Mouse (Mus musculus): ENCODE measurements around the gene Srpk1.

The Srpk1 gene

DNA sequence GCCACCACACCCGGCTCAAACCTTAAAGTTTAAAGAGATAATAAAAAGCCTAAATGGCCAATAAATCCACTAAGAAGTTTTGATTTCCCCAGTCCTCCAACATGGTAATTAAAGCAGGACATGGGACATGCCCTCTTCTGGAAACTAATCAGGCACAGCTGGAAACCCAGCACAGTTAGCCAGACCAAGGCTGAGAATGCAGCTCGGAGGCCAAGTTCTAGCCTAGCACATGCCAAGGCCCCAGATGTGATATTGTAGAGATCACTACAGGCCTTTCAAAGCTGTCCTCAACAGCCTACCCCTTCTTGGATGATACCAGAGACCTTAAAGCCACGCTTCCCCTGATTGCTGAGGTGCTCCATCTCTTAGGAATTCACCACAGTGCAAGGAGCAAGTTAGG lies 36.0 kb downstream of the Srpk1 start:
- no peak for TF ChIP-seq GATA4 (IDR thresholded peaks at IDR 0.05; ENCODE audit: insufficient replicate concordance, low read length)

DNA sequence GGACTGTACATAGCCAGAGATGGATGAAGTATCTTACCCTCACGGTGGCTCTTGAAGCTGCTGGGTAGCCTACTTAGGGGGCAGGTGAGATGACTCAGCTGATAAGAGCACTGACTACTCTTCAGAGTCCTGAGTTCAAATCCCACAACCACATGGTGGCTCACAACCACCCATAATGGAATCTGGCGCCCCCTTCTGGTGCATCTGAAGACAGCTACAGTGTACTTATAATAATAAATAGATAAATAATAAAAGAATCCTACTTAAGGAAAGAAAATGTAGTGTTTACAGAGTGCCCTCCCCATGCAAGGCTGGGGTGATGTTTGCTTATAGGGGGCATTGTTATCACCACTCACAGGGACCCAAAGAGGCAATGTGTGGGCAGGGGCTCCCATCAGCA lies 41.5 kb downstream of the Srpk1 start:
- no peak for TF ChIP-seq GATA4 (IDR thresholded peaks at IDR 0.05; ENCODE audit: insufficient replicate concordance, low read length)

DNA sequence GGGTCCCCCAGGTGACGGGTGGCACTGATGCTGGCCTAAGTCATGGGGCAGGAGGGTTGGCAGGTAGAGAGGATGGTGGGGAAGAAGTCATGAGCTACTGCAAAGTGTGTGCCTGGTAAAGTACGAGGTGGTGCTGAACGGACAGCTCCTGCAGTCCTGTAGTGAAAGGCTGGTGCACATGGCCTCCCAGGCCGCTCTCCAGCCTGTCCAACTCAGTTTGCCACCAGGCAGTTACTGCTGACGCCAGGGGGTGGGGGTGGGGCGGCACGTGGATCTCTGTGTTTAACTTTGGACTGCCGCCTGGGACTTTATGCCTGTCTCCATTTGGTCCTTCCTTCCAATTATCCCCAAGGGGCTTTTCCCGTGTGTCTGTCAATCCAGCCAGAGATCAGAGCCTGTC lies 42.1 kb downstream of the Srpk1 start:
- no peak for TF ChIP-seq GATA4 (IDR thresholded peaks at IDR 0.05; ENCODE audit: insufficient replicate concordance, low read length)

DNA sequence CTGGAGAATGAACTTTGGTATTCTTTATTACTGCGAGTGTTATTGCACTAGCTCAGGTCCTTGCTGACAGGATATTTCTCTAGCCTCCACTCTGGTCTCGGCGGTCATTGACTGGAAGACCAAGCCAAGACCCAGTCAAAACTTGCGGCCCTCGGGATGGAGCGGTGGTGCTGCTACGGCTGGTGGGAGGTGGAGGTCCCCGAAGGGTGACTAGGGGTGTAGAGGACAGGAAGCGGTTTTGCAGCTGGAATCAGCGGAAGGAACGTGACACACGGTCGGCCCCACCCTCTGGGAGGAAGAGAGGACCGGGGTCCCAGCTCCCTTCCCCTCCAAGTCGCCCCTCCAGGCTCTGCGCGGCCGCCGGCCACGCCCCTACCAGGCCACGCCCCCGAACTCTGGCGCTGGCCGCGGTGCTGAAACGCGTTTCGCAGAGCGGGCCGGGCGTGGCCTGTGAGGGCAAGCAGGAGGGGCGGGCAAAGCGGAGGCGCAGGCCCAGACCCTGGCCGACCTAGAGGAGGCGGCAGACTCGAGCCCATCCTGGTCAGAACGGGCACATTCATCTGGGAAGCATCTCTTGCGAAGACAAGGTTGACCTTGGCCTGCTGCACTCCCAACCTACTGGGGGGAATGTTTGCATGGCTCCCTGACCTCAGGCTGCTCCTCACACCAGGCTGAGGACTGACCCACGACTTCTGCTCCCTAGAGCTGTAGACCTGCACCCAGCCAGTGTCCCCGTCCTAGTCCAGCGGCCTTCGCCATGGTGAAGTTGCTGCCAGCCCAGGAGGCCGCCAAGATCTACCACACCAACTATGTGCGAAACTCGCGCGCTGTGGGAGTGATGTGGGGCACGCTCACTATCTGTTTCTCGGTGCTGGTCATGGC lies 47.0 kb downstream of the Srpk1 start, which contains the start of gene Lhfpl5:
TSS of gene Lhfpl5 (plus strand) at position 398 of the 882 bp plus-strand sequence.
- TF ChIP-seq GATA4 (IDR thresholded peaks at IDR 0.05; ENCODE audit: insufficient replicate concordance, low read length) = no peak

DNA sequence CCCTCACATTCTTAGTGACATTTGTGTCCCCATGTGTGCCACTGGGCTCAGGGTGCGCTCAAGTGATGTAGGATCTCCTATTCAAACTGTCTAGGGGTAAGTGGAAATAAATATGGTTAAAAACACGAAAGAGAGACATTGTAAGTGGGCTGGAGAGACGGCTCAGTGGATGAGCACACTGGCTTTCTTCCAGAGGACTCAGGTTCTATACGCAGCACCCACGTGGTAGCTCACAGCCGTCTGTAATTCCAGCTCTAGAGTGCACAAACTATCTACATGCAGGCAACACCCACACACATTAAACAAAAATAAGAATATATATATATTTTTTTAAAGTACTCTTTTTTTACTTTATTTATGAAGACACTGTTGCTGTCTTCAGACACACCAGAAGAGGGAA lies 49.6 kb downstream of the Srpk1 start:
- no peak for TF ChIP-seq GATA4 (IDR thresholded peaks at IDR 0.05; ENCODE audit: insufficient replicate concordance, low read length)

DNA sequence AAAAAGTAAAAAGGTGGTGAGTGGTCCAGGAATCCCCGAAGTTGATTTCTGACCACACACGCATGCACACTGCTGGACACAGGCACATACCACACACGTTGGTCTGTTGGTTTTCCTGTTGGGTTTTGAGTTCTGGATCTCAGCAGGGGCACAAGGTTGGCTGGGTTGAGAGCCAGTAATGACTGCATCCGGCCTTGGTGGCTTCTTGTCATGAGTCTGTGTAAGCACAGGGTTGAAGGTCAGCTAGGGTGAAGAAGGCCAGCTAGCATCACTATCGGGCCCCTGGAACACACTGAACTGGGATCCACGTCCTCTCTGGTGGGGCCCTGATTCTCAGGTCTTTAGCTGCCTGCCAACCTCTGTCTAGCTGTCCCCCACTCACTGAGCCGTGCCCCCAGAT lies 50.0 kb downstream of the Srpk1 start:
- no peak for TF ChIP-seq GATA4 (IDR thresholded peaks at IDR 0.05; ENCODE audit: insufficient replicate concordance, low read length)

DNA sequence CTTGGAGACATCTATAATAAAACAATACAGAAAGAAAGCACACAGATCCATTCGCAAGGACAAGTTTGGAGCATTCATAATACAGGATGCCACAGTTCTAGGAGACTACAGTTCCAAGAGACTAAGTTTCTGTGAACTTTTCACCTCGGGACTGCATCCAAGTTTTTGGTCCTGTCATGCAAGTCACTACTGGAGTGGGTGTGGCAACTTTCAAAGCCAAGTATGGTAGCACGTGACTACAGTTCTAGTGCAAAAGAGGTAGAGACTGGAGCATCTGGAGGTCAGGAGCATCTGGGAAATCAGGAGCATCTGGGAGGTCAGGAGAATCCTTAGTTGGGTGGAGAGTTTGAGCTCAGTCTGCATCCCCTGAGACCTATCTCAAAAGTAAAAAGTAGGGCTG lies 50.6 kb downstream of the Srpk1 start:
- no peak for TF ChIP-seq GATA4 (IDR thresholded peaks at IDR 0.05; ENCODE audit: insufficient replicate concordance, low read length)

DNA sequence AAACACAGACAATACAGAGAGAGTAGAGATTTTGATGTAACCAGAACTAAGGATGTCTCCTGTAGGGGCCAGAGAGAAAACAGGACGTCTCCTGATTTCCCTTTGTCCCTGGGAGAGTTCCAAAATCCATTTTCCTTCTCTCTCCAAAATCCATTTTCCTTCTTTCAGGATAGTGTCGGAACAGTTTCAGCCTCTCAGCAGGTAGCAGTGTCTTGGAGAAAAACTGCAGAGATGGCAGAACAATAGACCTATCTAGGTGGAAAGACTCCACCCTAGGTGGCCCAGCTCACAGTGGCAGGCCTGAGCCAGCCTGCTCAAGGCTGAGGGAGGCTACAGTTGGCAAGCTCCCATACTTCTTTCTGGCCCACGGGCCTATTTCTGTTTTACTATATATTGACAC lies 55.0 kb downstream of the Srpk1 start:
- TF ChIP-seq GATA4 (IDR thresholded peaks at IDR 0.05; ENCODE audit: insufficient replicate concordance, low read length) = no peak

DNA sequence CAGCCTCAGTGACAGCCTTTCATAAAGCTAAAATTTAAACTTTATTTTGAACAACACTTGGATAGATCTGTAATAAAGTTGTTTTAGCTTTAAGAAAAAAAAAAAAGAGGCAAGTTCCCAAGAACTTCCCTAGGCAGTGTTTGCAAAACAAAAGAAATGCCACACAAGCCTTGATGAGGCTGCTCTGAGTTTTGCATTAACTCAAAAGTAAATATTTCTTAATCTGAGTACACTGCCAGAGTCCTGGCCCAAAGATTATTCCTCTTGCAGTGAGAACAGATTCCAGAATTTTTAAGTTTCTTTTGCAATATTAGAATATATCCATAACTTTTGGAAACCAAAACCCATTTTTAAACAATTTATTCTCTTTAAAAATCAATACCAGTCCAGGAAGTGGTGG lies 57.3 kb downstream of the Srpk1 start:
- no peak for TF ChIP-seq GATA4 (IDR thresholded peaks at IDR 0.05; ENCODE audit: insufficient replicate concordance, low read length)

DNA sequence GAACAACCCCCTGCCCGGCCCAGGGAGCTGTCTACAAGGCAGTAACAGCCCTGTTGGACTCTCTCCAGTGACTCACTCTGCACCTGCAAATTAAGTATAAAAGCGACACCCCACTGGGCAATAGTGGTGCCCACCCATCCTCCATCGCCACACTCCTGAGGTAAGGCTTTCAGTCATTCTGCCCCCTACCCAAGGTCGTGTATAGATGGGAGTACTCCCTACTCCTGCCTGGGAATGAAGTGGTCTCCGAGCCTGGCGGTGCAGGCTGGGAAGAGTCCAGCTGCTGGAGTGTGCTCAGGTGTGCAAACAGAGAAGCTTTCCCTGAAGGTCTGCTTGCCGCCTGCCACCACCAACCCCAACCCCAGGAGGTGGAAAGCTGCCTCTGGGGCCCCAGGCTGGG lies 60.9 kb downstream of the Srpk1 start:
- TF ChIP-seq GATA4 (IDR thresholded peaks at IDR 0.05; ENCODE audit: insufficient replicate concordance, low read length) = no peak

DNA sequence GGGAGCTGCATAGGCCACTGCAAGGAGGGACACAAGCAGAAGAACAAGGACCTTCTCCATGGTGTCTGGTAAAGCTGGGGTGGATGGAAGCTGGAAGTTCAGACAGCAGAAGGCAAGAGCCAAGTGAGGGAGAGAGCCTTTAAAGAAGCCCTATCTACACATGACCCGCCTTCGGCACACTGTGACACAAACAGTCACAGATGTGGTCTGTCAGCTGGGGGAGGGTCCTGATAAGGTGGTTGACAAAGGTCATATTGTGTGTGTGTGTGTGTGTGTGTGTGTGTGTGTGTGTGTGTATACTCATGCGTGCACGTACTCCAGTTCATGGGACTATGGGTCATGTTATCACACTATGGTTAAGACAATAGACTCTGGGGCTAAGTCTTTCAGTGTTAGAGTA lies 61.9 kb downstream of the Srpk1 start, which contains the start of gene Clps:
TSS of gene Clps (minus strand) at position 169 of the 400 bp plus-strand sequence.
- TF ChIP-seq GATA4 (IDR thresholded peaks at IDR 0.05; ENCODE audit: insufficient replicate concordance, low read length) = no peak

DNA sequence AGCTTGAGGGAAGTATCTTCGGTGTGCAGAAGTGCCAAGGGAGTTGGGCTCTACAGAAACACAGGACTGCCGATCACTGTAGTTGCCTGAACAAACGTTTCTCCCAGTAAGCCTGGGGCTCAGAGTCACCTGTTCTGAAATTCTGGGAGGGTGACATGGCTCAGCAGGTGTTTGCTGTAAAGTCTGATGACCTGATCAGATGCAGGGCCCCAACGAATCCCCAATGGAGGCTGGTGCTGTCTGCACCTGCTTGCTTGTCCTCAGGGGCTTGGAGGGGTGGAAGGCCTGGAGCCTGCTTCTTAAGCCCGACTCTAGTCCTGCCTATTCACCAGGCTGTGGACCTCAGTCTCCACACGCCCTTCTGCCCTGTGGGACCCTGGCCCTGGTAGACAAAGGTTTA lies 64.7 kb downstream of the Srpk1 start:
- TF ChIP-seq GATA4 (IDR thresholded peaks at IDR 0.05; ENCODE audit: insufficient replicate concordance, low read length) = no peak

DNA sequence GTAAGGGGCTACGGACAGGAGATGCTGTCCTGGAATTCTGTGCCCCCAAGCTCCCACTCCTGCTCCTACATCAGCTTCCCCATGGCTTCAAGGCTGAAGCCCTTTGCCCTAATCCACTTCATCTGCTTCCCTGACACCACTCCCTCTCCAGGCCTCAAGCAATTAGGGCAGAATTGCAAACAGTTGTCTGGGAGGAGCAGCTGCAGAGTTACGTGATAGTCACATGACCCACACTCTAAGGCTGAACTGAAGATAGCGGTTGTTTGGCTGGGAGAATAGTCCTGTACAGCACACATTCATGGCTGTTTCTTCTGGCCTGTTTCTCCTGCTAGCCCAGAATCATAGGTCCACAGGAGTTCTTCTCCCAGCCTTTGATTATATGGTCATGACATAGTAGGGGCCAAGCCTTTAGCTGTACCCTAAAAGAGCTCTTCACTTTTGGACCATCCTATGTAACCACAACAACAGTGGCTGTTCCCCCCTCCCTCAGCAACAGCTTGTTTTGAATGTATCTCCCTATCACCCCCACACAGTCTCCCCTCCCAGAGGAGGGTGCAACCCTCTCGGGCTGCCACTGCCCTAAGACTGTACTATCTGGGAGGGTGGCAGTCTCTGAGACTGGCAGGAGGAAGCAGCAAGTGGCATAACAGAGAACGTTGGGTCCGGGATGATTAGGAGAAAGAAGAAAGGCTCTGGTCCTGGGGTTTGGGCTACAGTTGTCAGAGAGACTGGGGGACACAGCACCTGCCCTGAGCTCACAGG lies 65.7 kb downstream of the Srpk1 start:
- TF ChIP-seq GATA4 (IDR thresholded peaks at IDR 0.05; ENCODE audit: insufficient replicate concordance, low read length) = no peak

DNA sequence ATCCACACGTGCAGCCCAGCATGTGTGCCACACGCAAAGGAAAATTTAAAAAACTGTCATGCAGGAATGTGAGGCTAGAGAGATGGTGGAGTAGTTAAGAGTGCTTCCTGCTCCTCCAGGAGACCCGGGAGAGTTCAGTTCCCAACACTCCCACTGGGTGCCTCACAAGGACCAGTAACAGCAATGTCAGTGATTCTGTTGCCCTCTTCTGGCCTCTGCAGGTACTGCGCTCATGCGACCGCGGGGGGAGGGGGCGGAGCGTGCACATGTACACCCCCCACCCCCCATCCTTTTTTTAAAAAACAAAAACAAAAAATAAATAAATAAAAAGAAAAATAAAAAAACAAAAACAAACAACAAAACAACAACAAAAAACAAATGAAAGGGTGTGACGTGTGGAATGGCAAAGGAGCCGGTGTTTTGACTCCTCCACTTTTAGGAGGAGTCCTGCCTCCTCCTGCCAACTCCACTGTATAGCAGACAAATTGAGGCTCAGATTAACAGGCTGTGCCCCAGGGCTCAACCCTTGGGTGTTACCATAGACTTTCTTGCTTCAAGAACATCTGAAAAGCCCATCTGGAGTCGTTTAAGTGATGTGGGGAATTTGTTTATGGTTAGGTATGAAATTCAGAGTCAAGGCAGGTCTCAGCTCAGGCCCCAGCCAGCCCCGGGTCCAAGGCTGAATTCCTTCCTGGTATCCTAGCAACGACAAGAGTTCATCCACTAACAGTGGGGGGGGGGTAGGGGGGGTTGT lies 69.3 kb downstream of the Srpk1 start:
- no peak for TF ChIP-seq GATA4 (IDR thresholded peaks at IDR 0.05; ENCODE audit: insufficient replicate concordance, low read length)

DNA sequence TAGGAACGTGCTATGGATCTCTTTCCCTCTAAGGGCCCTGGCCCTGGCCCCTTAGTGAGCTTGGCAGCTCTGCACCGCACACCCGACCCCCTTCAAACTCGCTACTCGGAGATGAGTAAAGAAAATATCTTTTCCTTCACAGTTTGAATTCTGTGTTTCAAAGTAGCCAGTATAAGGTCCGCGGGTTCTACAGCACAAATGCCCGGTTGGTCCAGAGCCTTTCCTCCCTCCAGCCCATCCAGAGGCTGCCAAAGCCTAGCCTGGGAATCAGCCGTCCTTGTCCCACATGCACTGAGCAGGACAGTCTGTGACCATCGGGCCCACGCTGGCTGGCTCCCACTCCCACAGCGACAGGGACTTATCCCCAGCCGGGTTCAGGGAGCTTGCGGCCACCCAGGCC lies 73.4 kb downstream of the Srpk1 start, which contains the start of gene Clpsl2:
TSS of gene Clpsl2 (plus strand) at position 301 of the 400 bp plus-strand sequence.
- TF ChIP-seq GATA4 (IDR thresholded peaks at IDR 0.05; ENCODE audit: insufficient replicate concordance, low read length) = no peak
